Mouse (Mus musculus) layer of hippocampus, adult 8-10 months (tissue): Measurements from ENCODE around the gene Nat8f5. TPM values are rescaled to one million over a fixed set of nuclear protein-coding genes. Genes with fewer than 3 reads are reported as not detected.
"Not testable (repeated sequence)": the region's sequence is repeated elsewhere in the genome, so short reads cannot be mapped to it uniquely, and the experiment has no call there.

Source experiments
- DNase-seq, 2 experiments: peaks; one replicate each; pipeline ENCODE4 v3.0.0; 2022; ENCODE audit warnings: low spot score in 2 of 2
- microRNA-seq, 2 experiments: library from miRNA; unstranded; fragments of <30 nt; microRNA quantifications; one replicate each; pipeline ENCODE4 v1.2.0; 2022
- total RNA-seq, 4 experiments: library from RNA; stranded (reverse); gene quantifications; 2 replicates each; pipeline ENCODE4 v1.2.4; 2022

Gene Nat8f5
- total RNA-seq, 4 experiments from 2014 or later, result 6.3 to 10.0 (median 7.3) TPM

GRCm38 (mm10) chr6:85836098-85836497, 15.3 kb upstream of the Nat8f5 start:
- DNase-seq, result not testable (repeated sequence)

- DNase-seq, result not testable (repeated sequence)
These were observed 14.3 kb upstream of the Nat8f5 start for GRCm38 (mm10) chr6:85835104-85835503.

- not testable (repeated sequence) for DNase-seq
These were observed 13.8 kb upstream of the Nat8f5 start for GRCm38 (mm10) chr6:85834504-85835100.

- DNase-seq, result no peak
These were observed 11.1 kb upstream of the Nat8f5 start, which contains the start of gene Nat8 for GRCm38 (mm10) chr6:85831796-85832321. Gene Nat8 (minus strand): TSS chr6:85832082.

GRCm38 (mm10) chr6:85829462-85829861, 8.7 kb upstream of the Nat8f5 start:
- no peak for DNase-seq

GRCm38 (mm10) chr6:85825886-85826285, 5.1 kb upstream of the Nat8f5 start:
- no peak for DNase-seq

- DNase-seq, result no peak
These were observed 2.8 kb upstream of the Nat8f5 start for GRCm38 (mm10) chr6:85823382-85824090.

- no peak for DNase-seq
These were observed 1.5 kb upstream of the Nat8f5 start for GRCm38 (mm10) chr6:85822286-85822685.

GRCm38 (mm10) chr6:85818338-85818737, 2.4 kb downstream of the Nat8f5 start:
- DNase-seq, result no peak

GRCm38 (mm10) chr6:85813339-85813738, 7.4 kb downstream of the Nat8f5 start:
- DNase-seq, result no peak

GRCm38 (mm10) chr6:85810942-85811537, 9.7 kb downstream of the Nat8f5 start:
- DNase-seq, result not testable (repeated sequence)

GRCm38 (mm10) chr6:85810514-85810913, 10.3 kb downstream of the Nat8f5 start:
- not testable (repeated sequence) for DNase-seq

- not testable (repeated sequence) for DNase-seq
These were observed 11.0 kb downstream of the Nat8f5 start for GRCm38 (mm10) chr6:85809784-85810183.

- not testable (repeated sequence) for DNase-seq
These were observed 17.6 kb downstream of the Nat8f5 start for GRCm38 (mm10) chr6:85803180-85803579.

Small RNA genes within 50 kb of the gene (microRNA-seq; reads per million reads assigned to microRNA genes)
- gene Mir6375, result 0 reads per million in 2 experiments

Other genes starting within 250 kb of the Nat8f5 start
- gene Alms1, start 233.4 kb downstream of the Nat8f5 start, total RNA-seq, result 10 to 100 TPM in 1 of 4 experiments, 1 to 10 TPM in 3; 7.2 to 10.1 (median 8.4) TPM
- gene Nat8f7, start 107.8 kb downstream of the Nat8f5 start, total RNA-seq, result 1 to 10 TPM; 4.1 to 5.6 (median 4.7) TPM
- 1 to 10 TPM; 2.8 to 4.6 (median 3.5) TPM for gene Nat8f3, start 55.2 kb downstream of the Nat8f5 start, total RNA-seq
- 1 to 10 TPM in 3 of 4 experiments, under 1 TPM in 1; 0.56 to 3.3 (median 2.6) TPM for gene Nat8f6, start within 50 bp of the Nat8f5 start, total RNA-seq
- gene Nat8, start 11.1 kb upstream of the Nat8f5 start, total RNA-seq, result 1 to 10 TPM; 4.1 to 7.1 (median 4.9) TPM
- 1 to 10 TPM; 2.7 to 4.0 (median 3.3) TPM for gene Nat8f2, start 48.2 kb upstream of the Nat8f5 start, total RNA-seq
- 1 to 10 TPM; 6.0 to 10.0 (median 8.9) TPM for gene Nat8f4, start 83.9 kb upstream of the Nat8f5 start, total RNA-seq
- 100 to 1,000 TPM in 1 of 4 experiments, 10 to 100 TPM in 3; 65.5 to 103 (median 79.0) TPM for gene Tprkb, start 90.9 kb upstream of the Nat8f5 start, total RNA-seq
- gene Nat8f1, start 94.7 kb upstream of the Nat8f5 start, total RNA-seq, result 10 to 100 TPM; 22.5 to 35.0 (median 27.1) TPM
- gene Dusp11, start 140.7 kb upstream of the Nat8f5 start, total RNA-seq, result 100 to 1,000 TPM in 1 of 4 experiments, 10 to 100 TPM in 3; 67.2 to 128 (median 86.1) TPM
- not detected for gene Figla, start 195.2 kb upstream of the Nat8f5 start, total RNA-seq
- 100 to 1,000 TPM; 231 to 268 (median 258) TPM for gene Add2, start 207.7 kb upstream of the Nat8f5 start, total RNA-seq